Mouse (Mus musculus) left cerebral cortex, adult 8-10 months (tissue): ENCODE results near the gene Nr4a3. TPM values are rescaled to one million over a fixed set of nuclear protein-coding genes. Genes with fewer than 3 reads are reported as not detected.

ENCODE experiments used
- DNase-seq, 2 experiments: peaks; one replicate each; pipeline ENCODE4 v3.0.0; 2022; ENCODE audit warnings: low spot score in 2 of 2
- total RNA-seq, 4 experiments: library from RNA; stranded (reverse); gene quantifications; 2 replicates each; pipeline ENCODE4 v1.2.4; 2022

The Nr4a3 gene
- total RNA-seq, 4 experiments from 2014 or later = 12.4 to 17.3 (median 16.5) TPM

GRCm38 (mm10) chr4:48107086-48107485 lies 62.1 kb downstream of the Nr4a3 start:
- no peak for DNase-seq

DNA sequence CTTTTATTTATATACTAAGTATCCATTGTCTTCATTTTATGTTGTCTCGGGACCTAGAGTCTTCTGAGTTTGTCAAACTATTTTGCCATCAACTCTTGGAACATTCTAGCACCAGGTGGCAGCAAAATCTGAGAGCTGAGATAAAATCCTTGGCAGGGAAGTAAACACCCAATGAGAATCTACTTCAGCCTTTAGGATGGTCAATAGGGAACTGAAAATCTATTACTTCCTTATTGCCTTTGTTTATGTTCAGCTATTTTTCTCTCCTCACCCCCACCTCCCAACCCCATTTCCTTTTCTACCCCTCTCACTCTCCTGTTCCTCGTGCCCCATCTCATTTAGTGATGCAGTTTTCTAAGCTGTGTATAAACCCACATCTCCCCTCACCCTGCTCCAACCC lies 63.6 kb downstream of the Nr4a3 start:
- no peak for DNase-seq

DNA sequence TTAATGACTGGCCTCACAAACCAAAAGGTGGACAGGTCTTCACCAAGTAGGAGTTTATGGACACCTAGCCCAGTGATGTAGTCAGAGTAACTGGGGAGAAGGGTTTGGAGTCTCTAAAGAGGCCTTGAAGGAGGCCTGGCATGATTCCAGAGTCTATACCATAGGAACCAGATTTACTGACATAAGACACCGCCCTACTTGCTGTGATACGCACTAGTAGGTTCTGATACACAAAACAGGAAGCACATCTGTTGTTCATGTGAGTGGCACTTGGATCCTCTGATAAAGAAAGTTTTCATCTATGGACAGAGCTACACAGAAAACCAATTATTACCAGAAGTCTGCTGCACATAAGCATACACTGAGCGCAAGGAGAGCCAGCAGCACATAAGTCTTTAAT lies 65.4 kb downstream of the Nr4a3 start:
- DNase-seq = no peak

DNA sequence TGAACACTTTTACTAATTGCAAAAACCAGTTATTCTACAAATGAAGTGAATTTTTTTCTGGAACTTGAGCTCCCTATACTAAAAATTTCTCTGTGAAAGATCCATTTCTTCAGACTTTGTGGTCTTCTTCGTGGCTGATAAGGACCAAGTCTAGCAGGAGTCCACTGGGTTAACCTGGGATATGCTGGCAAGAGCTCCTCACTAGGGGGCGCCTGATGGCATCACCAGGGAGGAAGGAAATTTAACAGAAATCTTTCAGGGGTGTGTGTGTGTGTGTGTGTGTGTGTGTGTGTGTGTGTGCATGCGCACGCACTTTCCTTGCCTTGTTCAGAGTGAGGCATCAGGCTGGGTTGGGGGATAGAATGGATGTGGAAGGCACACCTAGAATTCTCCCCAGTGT lies 71.2 kb downstream of the Nr4a3 start:
- no peak for DNase-seq

DNA sequence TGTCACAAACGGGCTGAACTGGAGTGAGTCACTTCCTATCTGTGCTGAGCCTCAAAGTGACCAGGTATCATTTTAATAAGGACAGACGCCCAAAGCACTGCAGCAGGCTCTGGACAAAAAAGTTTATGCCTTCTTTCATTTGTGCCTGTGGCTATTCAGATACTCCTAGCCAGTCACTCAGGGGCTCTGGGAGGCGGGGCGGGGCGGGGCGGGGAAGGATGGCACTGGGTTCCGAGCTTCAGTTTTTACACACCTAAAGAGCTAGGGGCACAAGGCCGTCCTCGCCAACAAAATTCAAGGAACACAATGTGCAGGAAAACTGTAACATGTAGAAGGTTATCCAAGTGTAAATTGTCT lies 79.4 kb downstream of the Nr4a3 start:
- DNase-seq = no peak

- DNase-seq = peak; percentile 75 to 78
These were observed 80.0 kb downstream of the Nr4a3 start, which contains the start of gene Stx17 for GRCm38 (mm10) chr4:48124773-48125469. Gene Stx17, plus strand, starts transcription at chr4:48124915.

DNA sequence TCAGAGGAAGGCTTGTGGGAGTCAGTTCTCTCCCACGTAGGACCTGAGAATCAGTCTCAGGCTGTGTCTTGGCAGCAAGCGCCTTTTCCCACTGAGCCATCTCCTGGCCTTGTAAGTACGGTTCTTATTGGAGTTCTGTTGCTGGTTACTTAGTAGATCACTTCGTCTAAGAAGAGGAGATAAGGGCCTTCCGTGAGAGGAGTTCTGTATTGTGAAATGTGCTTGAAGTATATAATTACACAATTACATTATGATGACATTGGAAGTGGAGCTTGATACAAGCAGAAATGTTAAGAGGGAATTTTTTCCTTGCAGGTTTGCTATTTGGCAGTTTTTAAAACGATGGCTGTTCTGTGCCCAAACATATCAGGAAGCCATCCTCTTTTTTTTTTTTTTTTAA lies 85.4 kb downstream of the Nr4a3 start:
- no peak for DNase-seq

DNA sequence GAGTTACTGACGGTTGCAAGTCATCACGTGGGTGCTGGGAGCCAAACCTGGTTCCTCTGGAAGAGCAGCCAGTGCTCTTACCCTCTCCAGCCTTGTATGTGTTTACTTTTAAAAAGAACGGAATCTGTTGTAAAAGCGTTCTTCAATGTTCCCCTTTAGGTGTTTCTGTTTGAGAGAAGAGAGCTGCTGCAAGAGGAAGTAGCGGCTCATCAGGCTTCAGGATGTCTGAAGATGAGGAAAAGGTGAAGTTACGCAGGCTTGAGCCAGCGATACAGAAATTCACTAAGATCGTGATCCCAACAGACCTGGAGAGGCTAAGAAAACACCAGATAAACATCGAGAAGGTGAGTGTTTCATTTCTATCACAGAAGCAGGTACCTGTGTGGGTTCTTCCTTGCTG lies 86.7 kb downstream of the Nr4a3 start:
- DNase-seq = no peak

- DNase-seq = no peak
These were observed 87.8 kb downstream of the Nr4a3 start for GRCm38 (mm10) chr4:48132721-48133120.

Other genes with a start within 250 kb of the Nr4a3 start
- 10 to 100 TPM; 20.0 to 26.6 (median 25.3) TPM for gene Stx17, start 79.8 kb downstream of the Nr4a3 start, total RNA-seq
- 10 to 100 TPM; 27.3 to 33.4 (median 32.5) TPM for gene Erp44, start 234.4 kb downstream of the Nr4a3 start, total RNA-seq
- gene Invs, start 234.6 kb downstream of the Nr4a3 start, total RNA-seq = 10 to 100 TPM; 13.9 to 16.8 (median 15.8) TPM